Mouse (Mus musculus): ENCODE measurements around the gene Slc39a3.

DNA sequence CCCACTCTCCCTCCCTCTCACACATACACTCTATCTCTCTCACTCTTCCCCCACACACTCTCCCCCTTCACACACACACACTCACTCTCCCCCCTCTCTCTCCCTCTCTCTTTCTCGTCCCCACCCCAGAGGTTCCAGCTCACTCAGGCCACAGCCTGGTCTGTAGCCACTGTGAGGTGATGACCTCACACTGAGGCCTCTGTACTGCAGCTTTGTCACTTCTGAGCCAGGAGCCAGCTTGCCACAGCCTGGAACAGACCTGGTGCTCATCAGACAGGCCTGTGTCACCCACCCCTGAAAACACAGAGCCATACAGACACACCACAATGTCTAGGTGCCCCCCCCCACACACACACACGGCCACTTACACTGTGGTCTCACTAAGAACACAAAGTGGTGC, 17.0 kb downstream of the Slc39a3 start:
- no peak for TF ChIP-seq CTCF (IDR thresholded peaks at IDR 0.05; ENCODE audit: extremely low read depth, insufficient read depth, insufficient read length, insufficient replicate concordance)
- TF ChIP-seq POLR2A (IDR thresholded peaks at IDR 0.05; ENCODE audit: low read depth, low read length): no peak
